Mouse (Mus musculus) E14TG2a.4 (cell line): Measurements from ENCODE around the gene Wfdc10.
A peak's percentile ranks its signal among the peaks of the same experiment; 100 is the strongest.

Source experiments
- CTCF ChIP-seq: conservative IDR thresholded peaks from 2 replicates; pipeline ENCODE4 v1.5.1; 2014; ENCODE audit warnings: low read length
- NANOG ChIP-seq: IDR thresholded peaks from 2 replicates; pipeline ENCODE4 v1.6.1; 2014; ENCODE audit warnings: borderline replicate concordance, low read length, mixed read lengths
- POU5F1 ChIP-seq: IDR thresholded peaks from 2 replicates; pipeline ENCODE4 v1.6.1; 2014; ENCODE audit warnings: low read length, borderline replicate concordance

- TF ChIP-seq CTCF = peak; percentile 69
- no peak for TF ChIP-seq POU5F1
- no peak for TF ChIP-seq NANOG
Observed at GRCm38 (mm10) chr2:164635266-164635665, 20.6 kb upstream of the Wfdc10 start.
